Mouse (Mus musculus) kidney, postnatal 36 days (tissue): ENCODE measurements at regions not wholly inside any gene's neighbourhood (a gene's known extent, or its start where the extent isn't known, plus 50 kb on each side); places are given as distances from the start of the nearest gene placed in this dataset.

Experiments used
- DNase-seq, 2 experiments: peaks; one replicate each; pipeline ENCODE4 v3.0.0; 2021 to 2022; ENCODE audit warnings: mixed read lengths in 2 of 2

DNA sequence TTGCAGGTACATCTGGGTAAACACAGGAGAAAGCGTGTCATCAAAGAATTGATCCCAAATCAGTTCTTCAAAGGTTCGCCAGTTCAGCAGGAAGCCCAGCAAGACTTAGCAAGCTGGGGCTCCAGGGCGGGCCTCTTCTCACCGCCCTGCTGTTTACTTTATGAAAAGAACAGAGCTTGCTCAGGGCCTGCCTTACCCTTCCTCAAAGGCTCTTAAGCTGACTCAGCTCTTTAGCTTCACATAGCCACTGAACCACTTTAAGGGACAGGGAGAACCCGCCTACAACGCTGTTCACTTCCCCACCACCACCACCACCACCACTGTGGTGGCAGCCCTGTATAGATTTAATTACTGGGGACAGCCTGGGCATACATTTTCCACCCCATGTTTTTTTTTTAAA lies 148.5 kb downstream of the Clic5 start:
- DNase-seq, result no peak

DNA sequence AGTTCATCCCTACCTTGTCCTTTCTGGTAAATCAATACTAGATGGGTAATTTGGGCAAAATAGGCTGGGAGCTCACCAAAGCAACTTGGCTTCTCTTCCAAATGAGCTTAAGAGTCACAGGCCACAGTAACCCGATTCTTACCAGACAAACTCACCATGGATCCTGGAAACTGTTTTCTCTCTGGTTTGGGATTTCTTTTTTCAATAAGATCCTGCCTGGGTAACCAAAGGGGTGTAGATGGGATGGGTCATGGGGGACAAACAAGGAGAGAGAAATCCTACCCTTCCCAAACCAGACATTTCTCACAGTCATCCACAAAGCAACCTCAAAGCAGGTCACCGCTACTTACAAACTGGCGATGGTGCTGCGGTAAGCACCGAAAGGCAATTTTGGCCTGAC lies 148.9 kb downstream of the Clic5 start:
- no peak for DNase-seq

DNA sequence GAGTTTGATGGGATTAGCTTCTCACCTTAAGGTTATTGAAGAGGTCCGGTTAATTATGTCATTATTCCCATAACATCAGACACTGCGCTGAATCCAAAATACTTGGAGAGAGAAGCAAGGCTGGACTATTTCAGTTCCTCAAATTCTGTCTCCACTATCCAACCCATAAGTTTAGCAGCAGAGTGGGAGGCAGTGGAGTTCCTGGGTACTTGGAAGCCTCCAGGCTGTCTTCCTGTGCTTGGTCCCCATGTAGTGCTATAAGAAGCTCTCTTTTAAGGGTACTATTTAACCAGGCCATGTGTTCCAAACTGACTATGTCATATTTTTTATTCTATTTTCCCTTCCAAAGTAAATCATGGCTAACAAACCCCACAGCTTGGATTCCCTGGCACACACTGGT lies 156.2 kb downstream of the Clic5 start:
- DNase-seq, result no peak

DNA sequence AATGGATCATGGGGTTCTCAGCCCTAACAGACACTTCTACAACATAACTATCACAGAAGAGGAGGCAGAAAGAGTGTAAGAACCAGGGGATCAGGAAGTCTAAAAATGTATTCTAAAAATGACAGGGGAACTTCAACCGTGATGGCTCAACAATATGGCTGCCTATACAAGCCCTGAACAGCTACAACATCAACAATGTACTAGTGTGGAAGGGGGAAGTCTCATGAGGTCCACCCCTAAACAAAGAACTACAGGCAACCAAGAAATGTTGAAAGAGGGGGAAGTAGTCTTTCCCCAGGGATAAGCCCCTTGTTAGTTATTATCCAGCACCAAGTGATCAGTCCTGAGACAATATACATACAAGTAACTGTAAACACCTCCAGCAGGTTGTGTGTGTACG lies 157.0 kb downstream of the Clic5 start:
- DNase-seq, result no peak

DNA sequence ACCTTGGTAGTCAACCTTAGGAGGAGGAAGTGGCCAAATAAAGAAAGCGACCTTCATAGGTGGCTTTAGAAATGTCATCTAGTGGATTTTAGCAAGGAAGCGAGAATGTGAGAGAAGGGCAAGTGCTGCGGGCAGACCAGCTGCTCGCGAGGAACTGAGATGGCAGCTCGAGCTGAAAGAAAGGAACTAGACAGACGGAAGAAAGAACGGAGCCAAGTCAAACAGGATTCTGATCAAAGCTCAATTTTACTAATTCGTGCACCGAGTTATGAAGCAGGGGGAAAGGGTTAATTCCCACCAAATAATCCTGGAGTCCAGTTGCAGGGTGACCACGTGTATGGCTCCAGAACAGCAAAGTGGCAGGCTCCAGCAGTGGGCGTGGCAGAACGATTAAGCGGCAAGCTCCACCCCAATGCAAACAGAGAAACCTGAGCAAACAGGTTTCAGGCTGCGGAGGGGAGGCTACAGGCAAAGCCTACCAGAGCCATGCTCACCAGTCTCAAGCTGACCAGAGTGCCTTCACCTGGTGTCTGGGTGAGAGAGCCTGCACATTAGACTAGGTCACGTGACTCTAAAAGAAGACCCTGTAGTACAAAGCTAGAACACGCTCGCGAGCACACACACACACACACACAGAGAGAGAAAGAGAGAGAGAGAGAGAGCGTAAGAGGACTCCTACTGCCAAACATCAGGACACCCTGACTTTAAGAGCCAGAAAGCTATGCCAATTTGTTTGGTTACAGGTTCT lies 162.0 kb downstream of the Clic5 start:
- peak; percentile 17 to 29 for DNase-seq

DNA sequence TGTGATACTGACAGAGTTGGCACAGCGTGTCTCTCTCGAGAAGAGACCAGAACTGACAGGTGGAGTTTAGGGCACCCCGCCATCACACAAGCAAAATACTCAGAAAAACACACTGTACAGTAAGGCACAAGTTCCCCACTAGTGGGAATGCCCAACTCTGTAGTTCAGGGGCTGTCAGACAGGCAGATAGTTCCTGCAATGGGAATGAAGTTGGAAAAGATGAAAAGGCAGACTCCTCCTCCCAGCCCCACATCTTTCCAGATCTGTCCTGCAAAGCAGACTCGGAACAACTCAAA lies 162.5 kb downstream of the Clic5 start:
- DNase-seq, result no peak

DNA sequence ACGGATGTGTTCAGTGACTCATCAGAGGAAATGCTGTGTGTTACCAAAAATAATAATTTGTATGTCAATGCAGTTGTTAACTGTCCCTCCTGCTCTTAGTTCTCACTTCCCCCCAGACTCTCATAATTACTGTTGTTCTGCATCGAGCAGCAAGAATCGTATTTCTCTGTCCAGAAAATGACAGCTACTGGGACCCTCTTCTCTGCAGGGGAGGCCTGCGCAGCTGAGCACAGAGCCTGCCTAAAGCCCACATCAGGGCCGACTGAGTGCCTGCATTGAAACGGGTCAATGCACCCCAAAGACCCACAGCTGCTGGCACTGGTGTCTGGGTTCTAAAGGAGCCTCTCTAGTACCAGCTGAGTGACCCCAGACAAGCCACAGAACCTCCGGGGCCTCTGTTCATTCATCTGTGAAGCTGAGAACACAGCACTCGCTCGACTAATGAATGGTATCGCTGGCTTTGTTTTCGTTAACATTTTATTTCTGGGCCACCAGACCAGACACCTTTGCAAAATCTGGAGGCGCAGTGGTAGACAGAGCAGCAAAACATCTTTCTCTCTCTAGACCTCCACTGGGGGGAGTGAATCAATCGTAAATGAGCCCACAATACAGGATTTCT lies 163.2 kb downstream of the Clic5 start:
- DNase-seq, result peak in 1 of 2 experiments; percentile 60

DNA sequence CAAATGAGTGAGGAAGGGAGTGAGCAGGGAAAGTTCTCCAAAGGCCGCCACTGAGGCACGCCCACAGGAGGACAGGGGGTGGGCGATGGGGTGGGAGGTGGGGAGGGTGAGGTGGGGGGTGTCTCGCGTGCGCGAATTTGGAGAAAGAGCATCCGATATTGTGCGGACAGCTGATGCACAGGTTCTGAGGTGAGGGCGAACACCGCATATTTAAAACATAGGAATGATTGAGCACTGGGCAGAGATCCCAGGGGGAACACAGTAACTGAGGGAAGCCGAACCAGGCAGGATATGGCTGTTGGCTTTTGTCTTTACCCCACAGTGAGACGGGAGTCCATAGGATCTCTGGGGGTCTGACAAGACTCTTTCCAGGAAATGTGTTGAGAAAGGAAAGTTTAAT lies 163.8 kb downstream of the Clic5 start:
- no peak for DNase-seq

DNA sequence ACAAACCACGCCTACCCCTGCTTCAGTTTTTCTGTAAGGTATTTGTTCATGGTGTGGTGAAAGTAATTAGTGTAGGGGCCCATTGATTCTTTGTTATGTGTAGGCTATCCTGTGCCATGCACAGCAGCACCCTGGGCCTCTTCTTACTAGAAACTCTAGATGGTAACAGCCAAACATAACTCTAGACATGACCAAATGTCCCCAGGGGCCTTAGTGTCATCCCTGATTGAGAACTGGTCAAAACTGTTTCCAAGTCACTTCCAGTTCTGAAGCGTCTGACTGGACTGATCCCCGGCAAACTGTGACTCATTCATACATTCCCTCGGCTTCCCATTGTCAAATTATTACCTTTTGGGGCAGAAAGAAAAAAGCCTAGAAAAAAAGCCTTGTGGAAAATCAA lies 174.7 kb downstream of the Clic5 start:
- DNase-seq, result no peak

DNA sequence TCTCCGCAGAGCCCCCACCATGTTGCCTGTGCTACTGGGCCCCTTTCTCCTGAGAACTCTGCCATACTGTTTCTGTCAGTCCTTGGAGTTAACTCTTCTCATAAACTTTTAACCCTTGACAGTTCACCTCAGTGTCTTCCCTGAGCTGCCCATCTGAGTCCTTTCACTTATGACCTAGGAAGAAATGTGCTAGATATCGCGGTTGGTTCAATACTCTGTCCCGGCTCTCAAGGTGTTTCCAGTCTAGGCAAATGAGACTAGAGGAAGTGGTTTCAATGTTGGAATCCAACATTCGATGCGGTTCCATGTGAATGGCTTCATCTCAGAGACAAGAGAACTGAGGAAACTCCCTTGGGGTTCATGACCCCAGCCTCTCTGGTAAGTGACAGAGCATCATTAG lies 176.1 kb downstream of the Clic5 start:
- DNase-seq, result no peak

DNA sequence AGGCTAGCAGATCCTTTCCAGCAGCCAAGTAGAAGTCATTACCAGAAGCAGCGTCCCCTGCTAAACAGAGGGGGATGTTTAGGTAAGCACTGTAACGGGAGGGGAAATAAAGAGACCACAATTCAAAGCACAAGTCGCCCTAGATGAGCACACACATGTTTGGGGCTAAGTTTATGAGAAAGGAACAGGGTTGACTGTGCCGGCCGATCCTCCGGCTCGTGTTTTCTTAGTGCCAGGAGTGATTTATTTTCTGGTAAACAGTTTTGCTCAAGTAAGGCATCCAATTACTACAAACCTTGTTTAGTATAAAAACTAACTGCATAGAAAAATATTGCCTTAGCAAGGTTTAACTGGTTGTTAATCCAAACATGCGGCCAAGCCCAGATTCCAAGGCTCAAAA lies 178.1 kb downstream of the Clic5 start:
- no peak for DNase-seq

DNA sequence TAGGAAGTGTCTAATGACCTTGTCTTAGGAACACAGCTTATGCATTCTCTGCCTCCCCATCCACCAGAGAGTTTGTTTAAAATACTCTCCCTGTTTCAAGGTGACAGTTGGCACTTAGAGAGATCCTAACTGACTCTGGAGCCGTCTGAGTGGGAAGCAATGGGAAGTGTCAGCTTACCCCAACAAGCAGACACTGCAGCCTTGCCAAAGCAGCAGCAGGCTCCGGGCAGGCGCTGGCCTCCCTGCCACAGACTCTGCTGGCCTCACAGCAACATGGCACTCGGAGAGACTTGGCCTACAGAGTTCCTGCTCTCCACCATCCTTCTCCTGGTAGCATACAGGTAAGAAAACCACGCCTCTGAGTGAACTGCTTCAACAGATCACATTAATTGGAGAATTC lies 179.2 kb downstream of the Clic5 start:
- DNase-seq, result no peak

DNA sequence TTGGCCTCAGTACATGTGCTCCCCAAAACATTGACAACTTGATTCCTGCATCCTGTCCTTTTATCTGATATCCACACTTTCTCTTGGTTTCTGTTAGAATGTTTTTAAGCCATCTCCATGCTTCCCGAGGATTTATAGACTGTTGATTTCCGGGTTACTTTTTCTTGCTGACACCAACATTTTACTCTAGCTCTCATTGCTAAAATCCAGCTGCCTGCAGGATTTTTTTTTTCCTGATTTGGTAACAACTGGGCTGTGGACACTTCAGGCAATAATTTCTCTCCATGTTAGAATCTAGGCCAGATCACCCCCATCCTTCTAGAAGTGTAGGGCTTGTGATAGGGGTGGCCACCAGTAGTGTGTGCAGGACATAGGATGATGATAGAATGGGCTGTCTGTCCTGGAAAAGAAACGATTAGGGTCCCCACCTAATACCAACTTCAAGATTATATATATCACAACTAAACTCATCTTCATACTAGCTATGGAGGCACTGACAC lies 182.6 kb downstream of the Clic5 start:
- peak in 1 of 2 experiments; percentile 14 for DNase-seq

DNA sequence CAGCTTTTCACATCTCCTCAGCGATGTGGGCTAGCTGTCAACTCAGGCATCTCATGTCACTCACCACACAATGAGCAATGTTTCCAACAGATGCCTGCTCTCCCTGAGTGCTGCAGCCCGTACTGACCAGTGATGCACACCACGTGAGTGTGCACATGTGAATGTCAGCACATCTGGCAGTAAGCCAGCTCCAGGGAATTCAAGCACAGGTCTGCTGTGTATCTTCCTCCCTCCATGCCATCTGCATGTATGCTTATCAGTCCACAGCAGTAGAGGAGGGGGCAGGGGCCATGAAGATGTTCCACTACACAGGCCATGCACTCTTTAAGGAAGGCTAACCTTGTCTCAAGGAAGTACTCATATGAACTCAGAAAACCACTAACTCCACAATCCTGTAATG lies 183.2 kb downstream of the Clic5 start:
- DNase-seq, result peak in 1 of 2 experiments; percentile 12

DNA sequence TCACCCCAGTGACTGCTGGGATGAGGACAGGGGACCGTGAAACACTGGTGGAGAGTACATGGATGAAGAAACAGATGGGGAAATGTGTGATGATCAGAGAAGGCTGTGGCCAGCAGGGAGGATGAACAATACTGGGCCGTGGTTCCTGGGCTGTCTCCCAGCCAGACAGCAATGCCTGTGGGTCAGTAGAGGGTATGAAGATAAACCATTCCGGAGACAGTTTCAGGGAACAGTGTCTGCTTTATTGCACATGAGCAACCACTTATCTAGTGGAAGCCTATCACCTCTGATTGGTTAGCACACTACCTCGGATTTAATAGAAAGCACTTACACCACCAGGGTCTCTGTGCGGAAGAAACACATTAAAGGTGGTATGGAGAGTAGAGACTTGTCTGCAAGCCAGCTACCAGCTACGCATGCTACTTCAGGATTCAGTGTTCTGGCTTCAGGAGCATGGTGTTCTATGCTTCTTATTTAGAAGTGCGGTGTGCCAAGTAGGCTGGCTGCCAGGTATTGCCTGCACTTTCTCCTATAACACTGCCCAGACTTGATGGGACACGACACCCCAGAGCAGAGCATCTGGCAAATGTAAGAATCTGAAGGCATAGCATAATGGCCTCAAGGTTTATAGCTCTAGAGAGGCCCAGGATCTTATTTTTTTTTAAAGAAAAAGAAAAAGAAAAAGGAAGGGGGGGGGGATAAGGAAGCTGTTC lies 185.5 kb downstream of the Clic5 start:
- DNase-seq, result peak in 1 of 2 experiments; percentile 39

DNA sequence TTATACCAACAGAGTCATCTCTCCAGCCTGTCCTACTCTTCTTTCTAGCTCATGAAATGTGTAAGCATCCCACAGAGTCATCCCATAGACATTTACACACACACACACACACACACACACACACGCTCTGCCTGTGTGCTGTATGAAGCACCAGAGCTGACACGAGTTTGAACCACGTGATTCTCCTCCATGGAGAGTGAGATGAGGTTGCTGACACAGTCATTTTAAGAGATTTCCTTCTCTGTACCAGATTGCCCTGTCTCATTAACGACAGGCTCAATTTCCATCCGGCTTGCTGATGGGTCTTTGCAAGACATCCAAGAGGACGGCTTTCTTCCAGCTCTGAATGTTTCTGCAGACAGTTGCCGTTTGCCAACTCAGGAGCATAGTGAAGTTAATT lies 190.0 kb downstream of the Clic5 start:
- DNase-seq, result no peak

DNA sequence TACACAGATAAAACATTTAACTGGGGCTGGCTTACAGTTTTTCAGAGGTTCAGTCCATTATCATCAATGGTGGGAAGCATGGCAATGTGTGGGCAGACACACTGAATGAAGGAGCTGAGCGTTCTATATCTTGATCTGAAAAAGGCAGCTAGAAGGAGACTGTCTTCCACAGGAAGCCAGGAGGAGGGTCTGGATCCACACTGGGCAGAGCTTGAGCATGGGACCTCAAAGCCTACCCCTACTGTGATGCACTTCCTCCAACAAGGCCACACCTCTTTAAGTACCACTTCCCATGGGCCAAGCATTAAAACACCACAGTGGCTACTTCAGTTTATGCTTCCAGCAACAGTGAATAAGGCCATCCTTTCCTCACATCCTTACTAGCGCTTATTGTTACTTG lies 200.5 kb downstream of the Clic5 start:
- DNase-seq, result no peak

DNA sequence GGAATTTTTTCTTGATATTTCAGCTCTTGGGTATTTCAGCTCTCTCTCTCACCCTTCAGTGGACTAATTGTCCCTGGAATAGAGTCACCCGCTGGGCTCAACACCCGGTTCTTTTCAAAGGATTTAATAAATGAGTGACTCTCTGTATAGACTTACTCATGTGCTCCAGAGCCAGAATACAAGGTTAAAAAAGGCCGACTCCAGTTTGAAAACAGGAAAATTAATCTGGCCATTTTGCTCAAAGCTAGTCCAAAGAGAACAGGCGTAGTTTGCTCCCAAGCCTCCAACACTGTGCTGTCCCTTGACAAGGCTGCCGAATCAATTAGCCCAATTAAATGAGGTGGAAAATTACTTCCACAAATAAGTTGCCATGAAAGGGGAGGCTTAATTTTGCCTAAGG lies 209.4 kb downstream of the Clic5 start:
- DNase-seq, result no peak

DNA sequence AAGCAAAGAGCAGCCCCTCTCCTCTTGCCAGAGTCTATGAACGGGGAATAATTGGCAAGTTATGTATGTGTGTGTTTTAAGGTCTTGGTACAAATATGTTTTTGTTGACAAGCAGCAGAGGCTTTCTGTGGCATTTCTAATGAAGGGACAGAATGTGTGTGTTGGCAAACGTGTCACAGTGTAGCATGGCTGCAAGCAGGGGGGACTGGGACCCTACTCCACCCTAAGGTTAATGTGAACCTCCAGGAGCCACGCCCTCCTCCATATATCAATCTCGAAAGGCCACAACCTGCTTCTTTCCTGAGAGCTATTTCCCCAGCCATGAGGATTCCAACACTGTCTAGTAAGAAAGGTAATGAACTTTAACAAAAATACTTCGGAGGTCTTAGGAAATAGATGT lies 209.8 kb downstream of the Clic5 start:
- DNase-seq, result no peak

DNA sequence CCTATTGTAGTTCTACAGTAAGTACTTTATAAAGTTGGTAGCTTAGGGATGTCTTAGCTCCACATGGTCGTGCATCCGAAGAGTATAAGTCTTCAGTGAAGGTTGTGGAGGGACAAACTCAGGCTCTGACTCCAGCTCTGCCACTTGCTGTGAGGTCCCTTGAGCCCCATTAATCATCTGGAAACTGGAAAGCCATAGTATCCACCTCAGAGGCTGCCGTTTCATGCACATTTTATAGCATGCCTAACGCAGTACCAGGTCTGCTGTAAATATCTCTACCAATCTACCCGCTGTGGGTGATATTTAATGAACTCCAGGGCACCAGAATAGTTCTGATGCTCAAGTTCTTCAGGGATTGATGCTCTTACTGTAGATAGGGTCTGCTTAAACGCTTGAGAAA lies 216.5 kb downstream of the Clic5 start:
- no peak for DNase-seq

DNA sequence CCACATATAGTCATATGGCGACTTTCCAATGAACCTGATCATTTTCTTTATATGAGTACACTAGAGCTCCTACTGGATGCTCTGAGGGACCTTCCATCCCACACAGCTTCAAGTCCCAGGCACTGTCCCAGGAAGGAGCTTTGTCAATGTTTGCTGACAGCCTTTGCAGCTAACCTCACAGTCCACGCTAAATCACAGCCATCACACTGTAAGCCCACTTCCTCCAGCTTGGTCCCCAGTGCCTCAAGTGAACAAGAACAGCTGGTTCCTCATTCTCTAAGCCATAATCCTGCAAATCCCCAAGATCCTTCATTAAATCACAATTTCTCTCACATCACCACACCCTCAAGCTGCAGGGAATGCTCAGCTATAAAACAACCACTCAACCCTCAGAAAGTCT lies 222.6 kb downstream of the Clic5 start:
- no peak for DNase-seq

DNA sequence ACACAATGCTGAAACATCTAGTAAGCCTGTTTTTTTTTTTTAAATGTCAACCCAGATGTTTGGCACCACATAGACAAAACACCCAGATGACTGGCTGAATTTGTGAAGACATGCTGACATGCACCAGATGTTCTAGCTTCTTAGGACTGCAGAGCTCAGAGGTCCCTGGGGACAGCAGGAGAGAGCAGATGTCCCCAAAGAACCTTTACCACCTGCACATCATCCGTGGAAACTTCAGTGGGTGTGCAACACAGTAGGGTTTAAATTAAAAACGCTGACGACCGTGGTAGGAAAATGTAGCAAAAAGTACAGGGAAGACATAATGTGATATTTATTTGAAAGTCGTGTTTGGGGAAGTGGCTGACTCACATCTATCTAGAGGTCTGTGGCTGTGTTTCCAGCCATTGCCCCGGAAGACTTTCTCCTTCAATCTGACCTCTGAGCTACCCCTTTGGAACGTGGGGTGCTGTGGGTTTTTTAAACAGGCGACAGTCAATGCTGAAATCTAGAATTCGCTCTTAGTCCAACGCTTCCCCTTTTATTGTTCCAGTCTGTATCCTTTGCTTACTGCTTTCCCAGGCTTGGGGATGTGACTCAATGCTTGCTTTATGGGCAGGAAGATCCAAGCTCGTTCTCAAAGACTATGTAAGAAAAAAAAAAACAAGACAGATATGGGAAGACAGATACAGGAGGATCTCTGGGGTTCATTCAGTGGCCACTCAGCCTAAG lies 230.5 kb downstream of the Clic5 start:
- peak; percentile 9 to 23 for DNase-seq

DNA sequence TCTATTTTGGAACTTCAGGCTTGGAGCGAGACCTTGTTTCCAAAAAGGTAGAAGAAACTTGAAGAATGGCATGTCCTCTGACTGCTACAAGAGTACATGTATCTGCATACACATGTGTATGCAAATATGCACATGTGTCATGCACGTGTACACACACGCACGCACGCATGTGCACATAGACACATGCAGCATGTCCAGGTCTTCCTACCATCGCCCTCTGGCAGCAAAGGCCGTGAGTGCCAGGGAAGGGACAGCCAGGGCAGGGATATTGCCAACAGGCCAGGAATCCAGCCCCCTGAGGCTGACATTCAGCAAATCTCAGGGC lies 231.0 kb downstream of the Clic5 start:
- DNase-seq, result no peak
